Mouse (Mus musculus) adrenal gland (tissue): ENCODE results near the gene Ppp1r14b.
"Not testable (repeated sequence)": the region's sequence is repeated elsewhere in the genome, so short reads cannot be mapped to it uniquely, and the experiment has no call there.

Experiments used
- intact Hi-C: fragments of 180-260 bp; cut with DNase I; formaldehyde crosslinking; loops from one replicate; pipeline ENCODE4 v1.15.1; 2025

Ppp1r14b gene

DNA sequence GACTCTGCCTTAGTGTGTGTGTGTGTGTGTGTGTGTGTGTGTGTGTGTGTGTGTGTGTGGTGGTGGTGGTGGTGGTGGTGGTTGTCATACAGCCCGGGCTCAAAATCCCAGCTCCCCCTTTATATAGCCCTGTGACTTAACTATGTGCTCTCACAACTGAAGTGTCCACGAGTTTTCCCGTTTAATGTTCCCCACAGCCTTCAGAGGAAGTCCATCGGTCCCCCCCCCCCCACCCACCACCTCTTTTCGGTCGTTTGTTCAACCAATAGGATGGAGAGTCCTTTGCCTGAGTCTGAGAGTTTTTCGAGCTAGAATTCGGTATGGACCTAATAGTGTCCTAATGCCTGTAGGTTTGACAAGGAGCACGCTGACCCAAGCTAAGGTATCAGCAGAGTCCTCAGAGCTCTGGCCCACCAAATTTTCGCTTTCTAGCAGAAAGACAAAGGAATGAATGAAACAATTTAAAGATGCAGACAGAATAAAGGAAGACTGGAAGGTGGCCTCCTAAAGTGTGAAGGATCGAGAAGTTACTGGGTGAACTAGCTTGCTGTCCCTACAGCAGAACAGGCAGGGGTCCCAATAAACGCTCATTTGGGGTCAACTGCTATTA, 1.1 kb upstream of the Ppp1r14b start:
- intact Hi-C loops: loop anchor here (5.0 kb wide), 1 partner anchor 46 kb away; the partner anchor contains the start of gene Catsperz

DNA sequence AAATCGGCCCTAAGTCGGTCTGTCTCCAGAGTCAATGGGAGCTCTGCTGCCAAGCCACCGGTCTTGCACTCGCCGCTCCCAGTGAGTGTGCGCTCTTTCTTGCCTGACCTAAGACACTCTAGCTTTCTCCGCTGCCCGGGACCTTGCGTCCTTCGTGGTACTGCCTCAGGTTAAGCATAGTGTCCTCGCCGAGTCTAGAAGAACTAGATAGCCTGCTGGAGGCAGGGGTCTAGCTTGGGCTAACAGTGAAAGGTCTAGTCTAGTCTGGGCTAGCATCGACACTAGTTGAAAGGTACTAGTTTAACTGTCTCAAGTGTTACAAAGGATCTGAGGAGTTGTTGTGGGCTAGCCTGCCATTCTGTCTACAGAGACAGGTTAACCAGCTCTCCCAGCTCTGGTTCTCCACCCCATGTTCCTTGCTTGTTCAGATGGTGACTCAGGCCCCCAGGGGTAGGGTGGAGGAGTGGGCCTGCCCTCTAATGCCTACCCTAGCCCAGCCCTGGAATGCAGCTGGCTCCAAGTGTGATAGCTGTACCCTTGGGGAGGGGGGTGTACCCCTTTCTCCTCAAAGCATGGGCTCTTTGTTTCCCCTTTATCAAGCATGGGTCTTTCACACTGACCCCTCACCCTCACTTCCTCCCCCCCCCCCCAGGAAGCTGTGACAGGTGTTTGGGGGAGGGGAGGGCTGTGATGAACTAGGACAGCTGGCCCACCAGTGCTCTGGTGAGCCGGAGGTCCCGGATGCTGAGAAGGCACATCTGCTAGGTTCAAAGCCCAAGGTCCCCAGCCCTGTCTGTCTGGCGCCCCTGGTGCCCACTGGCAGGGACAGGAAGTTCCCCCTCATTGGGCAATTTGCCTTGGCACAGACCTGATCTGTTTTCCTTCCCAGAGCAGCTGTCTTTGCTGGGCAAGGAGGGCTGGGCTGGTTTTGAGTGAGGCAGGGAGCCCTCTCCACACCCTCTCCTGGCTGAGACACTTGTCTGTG, 1.1 kb downstream of the Ppp1r14b start, which contains the start of gene Plcb3:
Gene Plcb3 (minus strand): TSS at position 934 of the 985 bp plus-strand sequence.
- intact Hi-C loops: loop anchor here (5.0 kb wide), 1 partner anchor 34 kb away; the partner anchor contains the start of genes Bad and Gpr137

- intact Hi-C loops: loop anchor here (5.0 kb wide), 1 partner anchor 36 kb away; the partner anchor contains the start of genes Bad and Gpr137
These were observed 3.2 kb downstream of the Ppp1r14b start for GRCm38 (mm10) chr19:6977759-6978638.

GRCm38 (mm10) chr19:6978639-6978974, 3.8 kb downstream of the Ppp1r14b start:
- intact Hi-C loops: loop anchor here (5.0 kb wide), 1 partner anchor 36 kb away; the partner anchor contains the start of genes Bad and Gpr137

- intact Hi-C loops: loop anchor here (5.0 kb wide), 1 partner anchor 37 kb away; the partner anchor contains the start of genes Bad and Gpr137
These were observed 4.3 kb downstream of the Ppp1r14b start for GRCm38 (mm10) chr19:6979001-6979479.

GRCm38 (mm10) chr19:6979486-6980380, 5.0 kb downstream of the Ppp1r14b start:
- intact Hi-C loops: loop anchor here (5.0 kb wide), 1 partner anchor 37 kb away; the partner anchor contains the start of genes Bad and Gpr137

DNA sequence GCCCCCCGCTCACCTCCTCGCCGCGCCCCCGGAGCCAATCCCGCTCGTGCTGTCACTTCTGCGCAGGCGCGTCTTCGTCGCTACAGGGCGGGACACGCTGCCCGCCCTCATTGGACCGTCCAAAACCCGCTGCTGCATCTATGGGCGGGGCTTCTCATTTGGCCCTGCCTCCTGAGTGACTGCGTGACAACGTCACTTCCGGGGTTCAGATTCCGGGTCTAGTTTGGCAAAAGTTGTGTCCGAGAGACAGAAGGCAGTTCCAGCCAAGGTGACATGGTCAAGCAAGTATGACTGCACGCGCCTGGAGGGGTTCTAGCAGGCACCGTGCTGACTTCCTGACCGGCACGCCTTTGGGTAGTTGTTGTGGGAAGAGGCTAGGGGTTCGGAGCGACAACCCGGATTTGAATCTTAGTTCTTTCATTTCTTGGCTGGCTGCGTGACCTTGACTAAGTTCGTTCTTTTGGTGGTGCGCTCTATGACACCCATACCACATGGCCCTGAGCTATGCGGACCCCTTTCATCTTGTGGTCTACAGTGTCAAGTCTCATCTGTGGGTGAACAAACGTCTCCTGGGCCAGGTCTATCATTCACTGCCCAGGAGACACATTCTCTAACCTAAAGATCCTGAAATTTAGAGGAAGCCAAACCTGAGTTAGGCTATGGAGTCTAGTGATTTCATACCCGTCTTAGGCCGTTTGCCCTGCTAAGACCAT, 5.8 kb downstream of the Ppp1r14b start, which contains the start of gene Fkbp2:
Gene Fkbp2 (minus strand): TSS at position 121 of the 713 bp plus-strand sequence.
- intact Hi-C loops: no loop called here

DNA sequence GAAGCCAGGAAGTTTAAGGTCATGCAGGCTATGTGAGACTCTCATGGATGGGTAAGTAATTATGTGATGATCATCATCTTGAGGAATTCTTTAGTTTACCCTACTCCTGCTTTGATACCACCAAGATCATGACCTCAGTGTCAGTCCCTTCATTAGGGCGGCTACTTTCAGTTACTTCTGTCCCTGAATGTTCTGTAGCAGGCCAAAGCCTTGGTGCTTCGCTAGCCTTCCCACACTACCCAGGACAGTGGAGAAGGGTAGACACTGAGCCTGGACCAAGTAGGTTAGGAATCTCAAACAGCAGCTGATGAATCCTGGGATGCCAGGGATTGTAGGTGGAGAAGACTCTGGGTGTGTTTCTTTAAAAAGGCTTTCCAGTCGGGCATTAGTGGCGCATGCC, 6.7 kb downstream of the Ppp1r14b start:
- intact Hi-C loops: no loop called here

- intact Hi-C loops: no loop called here
These were observed 8.9 kb downstream of the Ppp1r14b start for GRCm38 (mm10) chr19:6983621-6984020.

GRCm38 (mm10) chr19:6985300-6985699, 10.5 kb downstream of the Ppp1r14b start:
- intact Hi-C loops: no loop called here

GRCm38 (mm10) chr19:6985951-6986708, 11.4 kb downstream of the Ppp1r14b start:
- intact Hi-C loops: no loop called here

GRCm38 (mm10) chr19:6987061-6987903, 12.5 kb downstream of the Ppp1r14b start, which contains the start of gene Vegfb:
Gene Vegfb, minus strand, starts transcription at chr19:6987651.
- intact Hi-C loops: no loop called here

GRCm38 (mm10) chr19:6987904-6988285, 13.1 kb downstream of the Ppp1r14b start:
- intact Hi-C loops: no loop called here

DNA sequence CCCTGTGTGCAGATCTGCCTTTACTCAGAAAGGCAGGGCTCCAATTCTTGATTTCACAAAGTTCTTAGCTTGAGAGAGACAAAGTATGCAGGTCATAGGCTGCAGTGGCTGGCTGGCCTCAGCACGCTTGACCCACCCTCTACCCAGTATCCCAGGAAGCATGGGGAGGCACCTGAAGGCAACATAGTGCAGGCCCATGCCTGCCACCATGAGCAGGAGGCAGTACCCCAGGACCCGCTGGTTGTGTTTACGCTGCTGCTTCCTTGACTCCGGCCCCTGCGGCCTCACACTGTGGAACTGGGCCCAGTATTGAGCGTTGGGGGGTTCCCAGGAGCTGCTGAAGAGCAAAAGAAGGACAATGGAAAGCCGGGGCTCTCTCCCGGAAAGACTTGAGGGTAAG, 14.5 kb downstream of the Ppp1r14b start:
- intact Hi-C loops: no loop called here

GRCm38 (mm10) chr19:6990712-6991111, 15.9 kb downstream of the Ppp1r14b start:
- intact Hi-C loops: no loop called here

DNA sequence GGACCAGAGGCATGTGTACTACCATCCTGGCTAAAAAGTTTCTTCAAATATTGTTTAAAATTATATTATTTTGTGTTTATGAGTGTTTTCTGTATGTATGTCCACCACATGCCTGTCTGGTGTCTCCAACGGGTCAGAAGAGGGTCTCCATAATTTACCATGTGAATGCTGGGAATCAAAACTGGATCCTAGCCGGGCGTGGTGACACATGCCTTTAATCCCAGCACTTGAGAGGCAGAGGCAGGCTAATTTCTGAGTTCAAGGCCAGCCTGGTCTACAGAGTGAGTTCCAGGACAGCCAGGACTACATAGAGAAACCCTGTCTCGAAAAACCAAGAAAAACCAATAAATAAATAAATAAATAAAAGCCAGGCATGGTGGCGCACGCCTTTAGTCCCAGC, 16.4 kb downstream of the Ppp1r14b start:
- intact Hi-C loops: not testable (repeated sequence)
